Mouse (Mus musculus): ENCODE results near the gene Arhgap15. TPM values are rescaled to one million over a fixed set of nuclear protein-coding genes. Genes with fewer than 3 reads are reported as not detected.

The Arhgap15 gene
- polyA plus RNA-seq, 1 experiment, result 42.7 TPM

GRCm38 (mm10) chr2:43907496-43907895 is 158.9 kb downstream of the Arhgap15 start:
- no peak overlapping the region for H3K4me3 ChIP-seq (ENCODE audit: insufficient read depth, low read length)
- H3K4me1 ChIP-seq (ENCODE audit: control insufficient read depth, insufficient read depth, low read length), result no peaks in the 10 kb centered on the region
- no peak for TF ChIP-seq POLR2A (IDR thresholded peaks at IDR 0.05; ENCODE audit: borderline replicate concordance, low read depth, low read length)
- TF ChIP-seq CTCF (IDR thresholded peaks at IDR 0.05; ENCODE audit: low read depth, low read length), result no peak
- H3K27ac ChIP-seq (ENCODE audit: insufficient read depth, low read depth, low read length), result no peak overlapping the region

GRCm38 (mm10) chr2:43914104-43914503 is 165.5 kb downstream of the Arhgap15 start:
- Histone ChIP-seq H3K27ac (ENCODE audit: insufficient read depth, low read depth, low read length) (no peak overlapping the region), H3K4me1 (ENCODE audit: control insufficient read depth, insufficient read depth, low read length) (no peaks in the 10 kb centered on the region), H3K4me3 (ENCODE audit: insufficient read depth, low read length) (no peak overlapping the region)
- TF ChIP-seq CTCF (IDR thresholded peaks at IDR 0.05; ENCODE audit: low read depth, low read length) (no peak), POLR2A (IDR thresholded peaks at IDR 0.05; ENCODE audit: borderline replicate concordance, low read depth, low read length) (no peak)

DNA sequence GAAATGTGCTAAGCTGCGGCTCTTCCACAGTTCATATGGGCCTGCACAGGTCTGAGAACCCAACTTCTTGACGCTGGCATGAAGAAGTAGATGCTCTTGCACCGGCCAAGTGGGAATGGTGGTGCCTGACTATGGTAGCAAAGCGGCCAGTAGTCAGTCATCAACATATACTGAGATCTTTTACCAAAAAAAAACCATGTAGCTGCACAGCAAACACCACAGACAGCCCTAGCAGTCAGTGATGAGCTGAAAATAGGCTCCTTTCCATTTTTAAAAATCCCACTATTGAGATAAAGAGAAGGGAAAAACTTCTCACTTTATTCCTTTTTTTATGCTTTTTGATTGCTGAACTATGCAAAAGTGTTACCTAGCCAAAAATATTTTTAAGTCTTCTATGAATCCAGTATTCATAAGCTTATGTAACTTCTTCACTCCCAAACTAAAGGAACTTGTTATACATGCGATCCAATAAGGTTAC is 175.3 kb downstream of the Arhgap15 start:
- H3K27ac ChIP-seq (ENCODE audit: insufficient read depth, low read depth, low read length), result no peak overlapping the region
- no peak for TF ChIP-seq CTCF (IDR thresholded peaks at IDR 0.05; ENCODE audit: low read depth, low read length)
- no peak for TF ChIP-seq POLR2A (IDR thresholded peaks at IDR 0.05; ENCODE audit: borderline replicate concordance, low read depth, low read length)
- H3K4me3 ChIP-seq (ENCODE audit: insufficient read depth, low read length), result no peak overlapping the region
- H3K4me1 ChIP-seq (ENCODE audit: control insufficient read depth, insufficient read depth, low read length), result peaks cover 4% of the 10 kb centered on the region; the same call in 1 of the 2 replicates

DNA sequence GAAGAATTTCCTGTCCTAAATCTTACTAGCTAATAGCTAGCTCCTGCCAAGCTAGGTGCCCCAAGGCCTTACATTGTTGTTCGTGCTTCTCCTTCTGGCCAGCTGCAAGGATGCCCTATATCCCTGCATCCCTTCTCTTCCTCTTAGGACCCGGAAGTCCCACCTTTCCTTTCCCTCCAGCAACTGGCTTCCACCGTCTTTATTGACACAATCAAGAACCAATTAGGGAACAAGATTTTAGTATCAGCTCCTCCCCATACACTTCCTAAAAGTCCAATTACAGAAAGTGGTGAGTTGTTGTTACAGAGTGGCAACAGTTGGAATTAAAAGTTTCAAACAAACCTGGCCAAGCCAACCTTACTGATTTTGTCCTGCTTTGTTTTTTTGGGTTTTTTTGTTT is 183.1 kb downstream of the Arhgap15 start:
- no peak overlapping the region for H3K27ac ChIP-seq (ENCODE audit: insufficient read depth, low read depth, low read length)
- no peak for TF ChIP-seq CTCF (IDR thresholded peaks at IDR 0.05; ENCODE audit: low read depth, low read length)
- no peak for TF ChIP-seq POLR2A (IDR thresholded peaks at IDR 0.05; ENCODE audit: borderline replicate concordance, low read depth, low read length)
- no peaks in the 10 kb centered on the region for H3K4me1 ChIP-seq (ENCODE audit: control insufficient read depth, insufficient read depth, low read length)
- no peak overlapping the region for H3K4me3 ChIP-seq (ENCODE audit: insufficient read depth, low read length)

DNA sequence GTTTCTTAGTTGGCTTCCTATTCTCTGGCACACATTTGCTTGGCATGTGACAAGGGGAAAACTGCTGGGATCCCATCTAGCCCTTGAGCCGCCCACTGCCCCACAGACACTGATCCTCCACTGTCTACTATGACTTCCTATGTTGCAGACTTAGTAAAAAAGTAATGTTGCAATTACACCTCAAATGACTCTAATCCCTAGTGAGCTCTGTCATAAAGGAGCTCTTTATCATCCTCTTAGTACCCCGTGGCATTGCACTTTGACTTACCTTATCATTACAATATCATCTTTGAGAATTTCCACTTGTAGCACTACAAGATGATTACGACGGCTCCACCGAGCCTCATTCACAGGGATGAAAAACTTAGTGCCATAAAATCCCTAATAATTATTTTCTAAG is 190.6 kb downstream of the Arhgap15 start:
- H3K27ac ChIP-seq (ENCODE audit: insufficient read depth, low read depth, low read length), result no peak overlapping the region
- TF ChIP-seq POLR2A (IDR thresholded peaks at IDR 0.05; ENCODE audit: borderline replicate concordance, low read depth, low read length), result no peak
- no peak for TF ChIP-seq CTCF (IDR thresholded peaks at IDR 0.05; ENCODE audit: low read depth, low read length)
- no peak overlapping the region for H3K4me3 ChIP-seq (ENCODE audit: insufficient read depth, low read length)
- H3K4me1 ChIP-seq (ENCODE audit: control insufficient read depth, insufficient read depth, low read length), result 0 out of 2 replicates have a peak, but pooled peaks cover 2% of the 10 kb centered on the region

DNA sequence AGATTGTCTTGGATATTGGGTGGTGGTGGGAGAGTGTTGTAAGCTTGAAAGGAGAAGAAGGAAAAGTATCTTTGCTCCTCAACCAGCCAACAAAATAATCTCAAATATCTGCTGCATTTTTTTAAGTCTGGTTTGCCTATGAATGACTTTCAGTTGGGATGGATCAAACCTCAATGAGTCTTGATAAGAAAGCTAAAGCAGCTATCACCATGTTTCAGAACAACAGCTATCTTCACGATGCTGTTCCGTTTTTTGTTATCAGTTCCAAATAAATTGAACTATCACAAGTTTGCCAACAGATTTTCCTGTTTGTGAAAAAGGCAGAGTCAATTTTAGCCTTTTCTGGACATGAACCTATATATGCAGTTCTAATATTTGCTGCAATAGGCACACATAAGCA is 197.1 kb downstream of the Arhgap15 start:
- no peak overlapping the region for H3K27ac ChIP-seq (ENCODE audit: insufficient read depth, low read depth, low read length)
- TF ChIP-seq POLR2A (IDR thresholded peaks at IDR 0.05; ENCODE audit: borderline replicate concordance, low read depth, low read length) (no peak), CTCF (IDR thresholded peaks at IDR 0.05; ENCODE audit: low read depth, low read length) (no peak)
- H3K4me3 ChIP-seq (ENCODE audit: insufficient read depth, low read length), result no peak overlapping the region
- H3K4me1 ChIP-seq (ENCODE audit: control insufficient read depth, insufficient read depth, low read length), result no peaks in the 10 kb centered on the region

GRCm38 (mm10) chr2:43949775-43950492 is 201.3 kb downstream of the Arhgap15 start:
- TF ChIP-seq POLR2A (IDR thresholded peaks at IDR 0.05; ENCODE audit: borderline replicate concordance, low read depth, low read length), result no peak
- TF ChIP-seq CTCF (IDR thresholded peaks at IDR 0.05; ENCODE audit: low read depth, low read length), result no peak
- Histone ChIP-seq H3K4me3 (ENCODE audit: insufficient read depth, low read length) (no peak overlapping the region), H3K27ac (ENCODE audit: insufficient read depth, low read depth, low read length) (no peak overlapping the region), H3K4me1 (ENCODE audit: control insufficient read depth, insufficient read depth, low read length) (no peaks in the 10 kb centered on the region)

- H3K4me3 ChIP-seq (ENCODE audit: insufficient read depth, low read length), result no peak overlapping the region
- H3K27ac ChIP-seq (ENCODE audit: insufficient read depth, low read depth, low read length), result no peak overlapping the region
- H3K4me1 ChIP-seq (ENCODE audit: control insufficient read depth, insufficient read depth, low read length), result no peaks in the 10 kb centered on the region
- no peak for TF ChIP-seq CTCF (IDR thresholded peaks at IDR 0.05; ENCODE audit: low read depth, low read length)
- no peak for TF ChIP-seq POLR2A (IDR thresholded peaks at IDR 0.05; ENCODE audit: borderline replicate concordance, low read depth, low read length)
Measured at GRCm38 (mm10) chr2:43950741-43951140, 202.1 kb downstream of the Arhgap15 start.

DNA sequence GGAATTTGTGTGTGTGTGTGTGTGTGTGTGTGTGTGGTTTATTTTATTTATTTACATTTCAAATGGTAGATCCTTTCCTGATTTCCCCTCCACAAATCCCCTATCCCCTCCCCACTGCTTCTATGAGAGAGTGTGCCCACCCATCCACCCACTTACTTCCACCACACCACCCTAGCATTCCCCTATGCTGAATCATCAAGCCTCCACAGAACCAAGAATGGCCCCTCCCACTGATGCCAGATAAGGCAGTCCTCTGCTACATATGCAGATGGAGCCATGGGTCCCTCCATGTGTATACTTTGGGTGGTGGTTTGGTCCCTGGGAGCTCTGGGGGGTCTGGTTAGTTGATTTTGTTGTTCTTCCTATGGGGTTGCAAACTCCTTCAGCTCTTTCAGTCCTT is 210.6 kb downstream of the Arhgap15 start:
- H3K4me1 ChIP-seq (ENCODE audit: control insufficient read depth, insufficient read depth, low read length), result no peaks in the 10 kb centered on the region
- TF ChIP-seq POLR2A (IDR thresholded peaks at IDR 0.05; ENCODE audit: borderline replicate concordance, low read depth, low read length) (no peak), CTCF (IDR thresholded peaks at IDR 0.05; ENCODE audit: low read depth, low read length) (no peak)

GRCm38 (mm10) chr2:43962466-43962865 is 213.8 kb downstream of the Arhgap15 start:
- Histone ChIP-seq H3K27ac (ENCODE audit: insufficient read depth, low read depth, low read length) (no peak overlapping the region), H3K4me3 (ENCODE audit: insufficient read depth, low read length) (no peak overlapping the region), H3K4me1 (ENCODE audit: control insufficient read depth, insufficient read depth, low read length) (no peaks in the 10 kb centered on the region)
- TF ChIP-seq POLR2A (IDR thresholded peaks at IDR 0.05; ENCODE audit: borderline replicate concordance, low read depth, low read length), result no peak
- no peak for TF ChIP-seq CTCF (IDR thresholded peaks at IDR 0.05; ENCODE audit: low read depth, low read length)

More for the DNA sequence above, 210.6 kb downstream of the Arhgap15 start:
- Histone ChIP-seq H3K27ac (ENCODE audit: insufficient read depth, low read depth, low read length) (no peak overlapping the region), H3K4me3 (ENCODE audit: insufficient read depth, low read length) (no peak overlapping the region)

Measured in bone marrow macrophage, adult 2 months (primary cell).